Mouse (Mus musculus) liver, embryonic 13.5 days (tissue): ENCODE measurements around the gene Nudt15. TPM values are rescaled to one million over a fixed set of nuclear protein-coding genes. Genes with fewer than 3 reads are reported as not detected.

Experiments
- ATAC-seq: fragments of 200-750 bp; cut with Nextera tagmentation; 2 replicates; pipeline ENCODE4 v1.8.0; 2017; ENCODE audit warnings: low read depth, mild to moderate bottlenecking, moderate number of reproducible peaks, moderate library complexity
- DNase-seq: peaks from one replicate; pipeline ENCODE4 v3.0.0; 2022
- H3K27ac ChIP-seq: fragments of 300-500 bp; sonication (generic); 2 replicates; pipeline ENCODE4 v1.5.1; 2015; ENCODE audit warnings: moderate library complexity, mild to moderate bottlenecking, inconsistent platforms
- H3K27me3 ChIP-seq: fragments of 300-500 bp; sonication (generic); 2 replicates; pipeline ENCODE4 v1.6.1; 2015; ENCODE audit warnings: mild to moderate bottlenecking, inconsistent platforms
- H3K36me3 ChIP-seq: fragments of 300-500 bp; sonication (generic); 2 replicates; pipeline ENCODE4 v1.6.1; 2015; ENCODE audit warnings: mild to moderate bottlenecking, inconsistent platforms
- H3K4me1 ChIP-seq: fragments of 300-500 bp; sonication (generic); replicated peaks from 2 replicates; pipeline ENCODE4 v1.6.1; 2015; ENCODE audit warnings: inconsistent platforms
- H3K4me2 ChIP-seq: fragments of 300-500 bp; sonication (generic); 2 replicates; pipeline ENCODE4 v1.6.1; 2015; ENCODE audit warnings: inconsistent platforms, mild to moderate bottlenecking, moderate library complexity
- H3K4me3 ChIP-seq: fragments of 300-500 bp; sonication (generic); replicated peaks from 2 replicates; pipeline ENCODE4 v1.5.1; 2015; ENCODE audit warnings: mild to moderate bottlenecking, inconsistent platforms
- H3K9ac ChIP-seq: fragments of 300-500 bp; sonication (generic); 2 replicates; pipeline ENCODE4 v1.6.1; 2015; ENCODE audit warnings: mild to moderate bottlenecking, inconsistent platforms
- H3K9me3 ChIP-seq: fragments of 300-500 bp; sonication (generic); replicated peaks from 2 replicates; pipeline ENCODE4 v1.6.1; 2016; ENCODE audit warnings: inconsistent platforms
- WGBS: fragments of 180-500 bp; shearing (Covaris S2); methylation state at CpG from one replicate; pipeline ENCODE4 v1.1.7; 2015; ENCODE audit not compliant: insufficient replicate concordance; 5-methylcytosine and 5-hydroxymethylcytosine counted together
- polyA plus RNA-seq: library from polyadenylated mRNA; unstranded; fragments of >200 nt; fragmentation: Nextera tagmentation; extraction: Ambion mirVana; gene quantifications from 2 replicates; pipeline ENCODE4 v1.2.1, GENCODE M21; 2015

The Nudt15 gene
- polyA plus RNA-seq, 1 experiment from 2014 or later = 4.2 TPM

DNA sequence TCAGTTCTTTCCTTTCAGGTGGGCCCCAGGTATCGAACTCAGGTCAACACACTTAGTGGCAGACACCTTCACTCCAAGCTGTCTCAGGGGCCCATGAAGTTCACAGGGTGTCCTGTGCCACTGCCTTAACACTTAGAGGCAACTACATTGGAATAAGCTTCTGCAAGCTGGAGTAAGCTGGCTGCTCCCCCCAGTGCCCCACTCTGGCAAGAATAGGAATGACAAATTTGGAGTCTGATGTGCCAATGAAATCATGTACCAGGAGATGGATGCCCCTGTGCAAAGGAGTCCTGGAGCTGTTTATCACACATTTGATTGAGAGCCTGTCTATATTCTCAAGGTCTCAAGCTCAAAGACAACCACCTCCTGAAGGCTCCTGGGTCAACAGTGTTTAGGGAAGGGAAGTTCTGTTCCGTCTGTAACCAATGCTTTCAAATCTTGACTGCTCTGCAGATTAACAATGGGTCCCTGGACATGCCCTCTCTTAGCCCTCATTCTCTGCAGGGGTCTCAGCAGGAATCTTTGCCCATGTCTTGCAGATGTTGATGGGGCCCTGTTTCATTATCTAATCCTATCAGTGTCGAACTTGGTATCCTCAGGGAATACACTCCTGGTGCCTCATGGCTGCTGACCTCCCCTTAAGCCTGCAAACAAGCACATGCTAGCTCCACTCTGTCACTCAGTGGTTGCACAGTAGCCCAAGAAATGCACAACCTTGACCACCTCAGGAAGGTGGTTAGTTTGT lies 63.5 kb downstream of the Nudt15 start:
- Histone ChIP-seq H3K9me3 (no peaks in the 10 kb centered on the region), H3K27me3 (no peaks in the 10 kb centered on the region), H3K4me2 (no peak overlapping the region), H3K4me1 (no peaks in the 10 kb centered on the region), H3K4me3 (no peak overlapping the region), H3K36me3 (no peaks in the 10 kb centered on the region), H3K27ac (no peak overlapping the region), H3K9ac (no peak overlapping the region)
- WGBS = 68% methylated on average over 3 of the region's 3 CpGs
- ATAC-seq = no peak
- DNase-seq = no peak

DNA sequence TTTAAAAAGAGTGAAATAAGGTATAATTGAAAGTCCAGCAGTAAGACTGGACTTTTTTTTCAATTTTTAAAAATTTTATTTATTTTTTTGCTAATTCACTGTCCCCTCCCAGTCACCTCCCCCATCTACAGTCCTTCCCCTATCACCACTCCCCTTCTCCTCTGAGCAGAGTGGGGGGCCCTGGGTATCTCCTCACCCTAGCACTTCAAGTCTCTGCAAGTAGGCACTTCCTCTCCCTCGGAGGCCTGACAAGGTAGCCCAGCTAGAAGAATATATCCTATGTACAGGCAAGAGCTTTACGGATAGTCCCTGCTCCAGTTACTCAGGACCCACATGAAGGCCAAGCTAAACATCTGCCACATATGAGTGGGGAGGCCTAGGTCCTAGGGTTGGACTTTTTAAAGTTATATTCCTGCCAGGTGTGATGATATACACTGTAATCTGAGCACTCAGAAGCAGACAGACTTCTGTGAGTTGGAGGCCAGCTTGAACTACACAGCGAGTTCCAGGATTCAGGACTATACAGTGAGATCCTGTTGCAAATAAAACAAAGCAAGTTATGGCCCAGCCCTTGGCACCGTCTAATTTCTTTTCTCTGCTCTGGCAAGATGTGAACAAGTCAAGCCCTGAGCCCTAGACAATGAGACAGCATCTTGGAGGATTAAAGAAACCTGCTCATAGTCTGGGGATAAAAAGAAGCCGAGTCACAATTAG lies 64.4 kb downstream of the Nudt15 start:
- ATAC-seq (no peak), DNase-seq (no peak)
- no peaks in the 10 kb centered on the region for H3K27me3 ChIP-seq
- no peaks in the 10 kb centered on the region for H3K36me3 ChIP-seq
- 58% methylated on average over 5 of the region's 5 CpGs for WGBS
- H3K4me2 ChIP-seq = no peak overlapping the region
- H3K4me3 ChIP-seq = no peak overlapping the region
- no peak overlapping the region for H3K9ac ChIP-seq
- H3K9me3 ChIP-seq = no peaks in the 10 kb centered on the region
- H3K27ac ChIP-seq = no peak overlapping the region
- no peaks in the 10 kb centered on the region for H3K4me1 ChIP-seq

GRCm38 (mm10) chr14:73479771-73480170 lies 68.3 kb downstream of the Nudt15 start:
- H3K27me3 ChIP-seq = no peaks in the 10 kb centered on the region
- WGBS = 62% methylated on average over 1 of the region's 1 CpGs
- ATAC-seq (no peak), DNase-seq (no peak)
- H3K9me3 ChIP-seq = no peaks in the 10 kb centered on the region
- no peak overlapping the region for H3K4me3 ChIP-seq
- H3K9ac ChIP-seq = no peak overlapping the region
- H3K36me3 ChIP-seq = no peaks in the 10 kb centered on the region
- H3K27ac ChIP-seq = no peak overlapping the region
- H3K4me2 ChIP-seq = no peak overlapping the region
- H3K4me1 ChIP-seq = 0 out of 2 replicates have a peak, but pooled peaks cover 4% of the 10 kb centered on the region

- Histone ChIP-seq H3K9ac (no peak overlapping the region), H3K27ac (no peak overlapping the region), H3K4me1 (peaks cover 11% of the 10 kb centered on the region; the same call in 1 of the 2 replicates), H3K4me2 (no peak overlapping the region), H3K36me3 (no peaks in the 10 kb centered on the region), H3K27me3 (no peaks in the 10 kb centered on the region), H3K9me3 (no peaks in the 10 kb centered on the region), H3K4me3 (no peak overlapping the region)
- no peak for ATAC-seq
- WGBS = 57% methylated on average over 3 of the region's 3 CpGs
- no peak for DNase-seq
Observed at GRCm38 (mm10) chr14:73478321-73478720, 69.7 kb downstream of the Nudt15 start.

DNA sequence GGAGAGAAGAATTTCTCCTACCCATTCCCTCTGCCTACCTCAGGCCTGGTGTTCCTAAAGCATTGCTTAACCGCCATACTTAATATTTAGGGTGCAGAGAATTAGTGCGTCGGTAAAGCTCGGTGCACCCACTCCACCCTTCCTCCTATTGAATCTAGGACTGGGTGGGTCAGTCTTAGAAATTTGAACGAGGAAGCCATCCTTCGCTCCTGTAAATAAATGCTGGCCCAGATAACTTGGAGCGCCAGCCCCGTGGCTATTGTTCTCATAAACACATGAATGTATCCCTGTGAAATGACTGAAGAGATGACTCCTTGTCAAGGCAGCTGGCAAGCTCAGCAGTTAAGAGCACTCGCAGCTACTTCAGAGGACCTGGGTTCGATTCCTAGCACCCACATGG lies 71.0 kb downstream of the Nudt15 start:
- Histone ChIP-seq H3K4me3 (no peak overlapping the region), H3K9ac (no peak overlapping the region), H3K4me1 (peaks cover 11% of the 10 kb centered on the region; the same call in 1 of the 2 replicates), H3K27ac (no peak overlapping the region), H3K27me3 (no peaks in the 10 kb centered on the region), H3K36me3 (no peaks in the 10 kb centered on the region), H3K9me3 (no peaks in the 10 kb centered on the region), H3K4me2 (no peak overlapping the region)
- WGBS = 83% methylated on average over 10 of the region's 10 CpGs
- no peak for ATAC-seq
- no peak for DNase-seq

- H3K36me3 ChIP-seq = no peaks in the 10 kb centered on the region
- DNase-seq (no peak), ATAC-seq (no peak)
- H3K9ac ChIP-seq = no peak overlapping the region
- 70% methylated on average over 8 of the region's 8 CpGs for WGBS
- peaks cover 11% of the 10 kb centered on the region; the same call in 1 of the 2 replicates for H3K4me1 ChIP-seq
- H3K9me3 ChIP-seq = no peaks in the 10 kb centered on the region
- H3K27ac ChIP-seq = no peak overlapping the region
- no peak overlapping the region for H3K4me3 ChIP-seq
- H3K27me3 ChIP-seq = no peaks in the 10 kb centered on the region
- no peak overlapping the region for H3K4me2 ChIP-seq
Observed at GRCm38 (mm10) chr14:73476361-73476934, 71.6 kb downstream of the Nudt15 start.

GRCm38 (mm10) chr14:73475506-73475905 lies 72.5 kb downstream of the Nudt15 start:
- no peak overlapping the region for H3K27ac ChIP-seq
- DNase-seq = no peak
- no peak for ATAC-seq
- no peaks in the 10 kb centered on the region for H3K9me3 ChIP-seq
- no peak overlapping the region for H3K4me2 ChIP-seq
- no peaks in the 10 kb centered on the region for H3K36me3 ChIP-seq
- H3K9ac ChIP-seq = no peak overlapping the region
- H3K27me3 ChIP-seq = no peaks in the 10 kb centered on the region
- H3K4me1 ChIP-seq = peaks cover 11% of the 10 kb centered on the region; the same call in 1 of the 2 replicates
- H3K4me3 ChIP-seq = no peak overlapping the region
- WGBS = 67% methylated on average over 7 of the region's 7 CpGs

DNA sequence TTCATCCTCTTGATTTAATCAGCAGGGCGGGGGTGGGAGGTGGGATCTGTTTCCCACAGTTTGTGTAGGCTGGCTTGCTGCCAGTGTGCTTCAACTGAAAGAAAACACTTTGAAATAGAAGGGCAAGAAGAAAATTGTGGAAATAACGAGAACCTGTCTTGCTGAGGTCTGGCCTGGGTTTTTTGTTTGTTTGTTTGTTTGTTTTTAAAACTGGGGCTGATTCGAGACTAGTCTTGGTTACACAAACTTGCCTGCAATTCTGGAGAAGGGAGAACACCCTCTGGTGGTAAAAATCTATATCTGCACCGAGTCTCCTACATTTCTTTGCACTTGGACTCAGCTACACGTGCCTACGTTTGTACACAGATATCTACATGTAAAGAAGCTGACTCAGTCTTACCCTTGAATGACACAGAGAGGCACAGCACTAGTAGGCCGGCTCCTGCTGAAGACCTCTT lies 73.4 kb downstream of the Nudt15 start:
- Histone ChIP-seq H3K9me3 (no peaks in the 10 kb centered on the region), H3K4me2 (no peak overlapping the region), H3K4me3 (no peak overlapping the region), H3K4me1 (peaks cover 11% of the 10 kb centered on the region; the same call in 1 of the 2 replicates), H3K27ac (no peak overlapping the region), H3K9ac (no peak overlapping the region), H3K27me3 (no peaks in the 10 kb centered on the region), H3K36me3 (no peaks in the 10 kb centered on the region)
- DNase-seq (peak; percentile 3), ATAC-seq (no peak)
- 11% methylated on average over 7 of the region's 7 CpGs for WGBS

GRCm38 (mm10) chr14:73473670-73474460 lies 74.2 kb downstream of the Nudt15 start:
- Histone ChIP-seq H3K27me3 (no peaks in the 10 kb centered on the region), H3K4me2 (no peak overlapping the region), H3K4me3 (no peak overlapping the region), H3K27ac (no peak overlapping the region), H3K9ac (no peak overlapping the region), H3K36me3 (no peaks in the 10 kb centered on the region), H3K4me1 (peaks cover 11% of the 10 kb centered on the region; the same call in 1 of the 2 replicates), H3K9me3 (no peaks in the 10 kb centered on the region)
- 0 out of 2 replicates have a peak, but pooled peaks have one; percentile 26 for ATAC-seq
- 27% methylated on average over 3 of the region's 3 CpGs for WGBS
- DNase-seq = no peak

DNA sequence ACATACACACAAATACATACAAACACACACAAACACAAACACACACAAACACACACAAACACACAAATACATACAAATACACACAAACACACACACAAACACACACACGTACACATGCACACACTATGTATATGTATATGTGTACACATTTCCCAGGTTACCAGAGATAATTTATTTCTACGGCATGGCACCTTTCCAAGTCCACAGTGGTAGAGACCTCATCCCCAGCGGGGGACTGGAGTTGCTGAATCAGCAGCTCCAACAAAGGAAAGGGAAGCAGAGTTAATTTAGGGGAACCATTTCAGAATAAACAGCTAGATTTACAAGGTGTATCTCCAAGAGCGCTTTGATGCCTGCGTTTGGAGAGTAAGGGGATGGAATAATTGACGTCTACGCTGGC lies 75.8 kb downstream of the Nudt15 start:
- Histone ChIP-seq H3K9me3 (no peaks in the 10 kb centered on the region), H3K27me3 (no peaks in the 10 kb centered on the region), H3K36me3 (no peaks in the 10 kb centered on the region), H3K4me2 (no peak overlapping the region), H3K4me1 (peaks cover 11% of the 10 kb centered on the region; the same call in 1 of the 2 replicates), H3K9ac (no peak overlapping the region), H3K27ac (no peak overlapping the region), H3K4me3 (no peak overlapping the region)
- ATAC-seq (no peak), DNase-seq (no peak)
- WGBS = 70% methylated on average over 7 of the region's 7 CpGs

DNA sequence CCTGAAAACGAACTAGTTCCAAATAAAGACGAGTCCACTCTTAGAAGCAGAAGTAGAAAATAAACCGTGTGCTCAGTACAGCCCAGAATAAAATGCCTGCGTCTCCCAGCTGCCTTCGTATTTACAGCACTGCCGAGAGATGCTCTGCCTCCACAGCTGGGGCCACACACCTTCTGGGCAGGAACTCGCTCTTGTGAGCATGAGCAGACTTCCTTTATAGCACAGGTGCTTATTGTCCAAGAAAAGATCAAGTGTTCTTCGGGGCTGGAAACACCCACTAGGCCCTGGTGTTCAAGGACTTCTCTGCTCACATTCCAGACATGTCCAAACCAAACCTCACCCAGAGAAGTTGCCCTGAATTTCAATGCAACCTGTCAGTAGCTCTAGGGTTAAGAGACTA lies 77.4 kb downstream of the Nudt15 start:
- no peaks in the 10 kb centered on the region for H3K36me3 ChIP-seq
- no peaks in the 10 kb centered on the region for H3K27me3 ChIP-seq
- H3K27ac ChIP-seq = no peak overlapping the region
- peaks cover 11% of the 10 kb centered on the region; the same call in 1 of the 2 replicates for H3K4me1 ChIP-seq
- 60% methylated on average over 8 of the region's 8 CpGs for whole genome bisulfite sequencing
- DNase-seq = no peak
- H3K4me2 ChIP-seq = no peak overlapping the region
- ATAC-seq = no peak
- no peaks in the 10 kb centered on the region for H3K9me3 ChIP-seq
- H3K4me3 ChIP-seq = no peak overlapping the region
- H3K9ac ChIP-seq = no peak overlapping the region
